Mouse (Mus musculus): Measurements from ENCODE around the gene Plg. TPM values are rescaled to one million over a fixed set of nuclear protein-coding genes. Genes with fewer than 3 reads are reported as not detected.

The Plg gene
- polyA plus RNA-seq, 1 experiment from 2014 or later: not detected

DNA sequence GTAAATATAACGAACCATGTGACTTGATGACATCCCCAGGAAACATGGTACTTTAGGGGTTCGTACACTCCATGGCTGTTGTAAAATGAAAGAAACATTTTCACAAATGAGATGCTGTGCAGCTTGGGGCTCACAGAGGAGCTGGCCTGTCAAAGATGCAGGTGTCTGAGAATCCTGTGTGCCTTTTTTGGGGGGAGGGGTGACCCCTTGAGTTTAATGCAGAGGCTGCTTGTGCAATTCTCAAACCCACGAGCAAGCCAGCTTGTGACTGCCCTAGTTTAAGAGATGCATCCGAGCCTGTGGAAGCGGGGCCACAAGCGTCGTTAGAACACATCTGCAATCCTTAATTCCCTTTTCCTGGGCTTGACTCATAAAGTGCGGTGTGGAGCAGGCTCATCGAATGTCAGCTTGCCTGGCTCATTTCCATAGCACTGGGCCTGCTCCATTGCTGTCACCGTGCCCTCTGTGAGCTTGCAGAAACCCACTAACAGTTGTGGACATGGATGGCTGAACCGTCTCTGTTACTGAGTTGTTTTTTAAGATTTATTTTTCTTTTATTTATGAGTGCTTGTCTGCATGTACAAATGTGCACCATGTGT, 31.0 kb downstream of the Plg start:
- Histone ChIP-seq H3K9ac (ENCODE audit: low read depth, low read length) (no peak overlapping the region), H3K27ac (replicated peaks; ENCODE audit: low read depth, low read length) (no peak overlapping the region), H3K27me3 (replicated peaks; ENCODE audit: control insufficient read depth, insufficient read depth, low read length) (no peaks in the 10 kb centered on the region), H3K4me2 (ENCODE audit: low read depth, low read length) (no peak overlapping the region), H3K4me1 (ENCODE audit: control insufficient read depth, insufficient read depth, low read length) (peaks cover 9% of the 10 kb centered on the region), H3K9me3 (ENCODE audit: control insufficient read depth, low read length) (no peaks in the 10 kb centered on the region), H3K4me3 (ENCODE audit: low read depth, low read length) (no peak overlapping the region), H3K36me3 (ENCODE audit: control insufficient read depth, insufficient read depth, low read length) (no peaks in the 10 kb centered on the region)
- peak; percentile 38 for DNase-seq (ENCODE audit: low spot score)
- no peak for ATAC-seq (ENCODE audit: low read depth)
- 60% methylated on average over 11 of the region's 11 CpGs for WGBS

DNA sequence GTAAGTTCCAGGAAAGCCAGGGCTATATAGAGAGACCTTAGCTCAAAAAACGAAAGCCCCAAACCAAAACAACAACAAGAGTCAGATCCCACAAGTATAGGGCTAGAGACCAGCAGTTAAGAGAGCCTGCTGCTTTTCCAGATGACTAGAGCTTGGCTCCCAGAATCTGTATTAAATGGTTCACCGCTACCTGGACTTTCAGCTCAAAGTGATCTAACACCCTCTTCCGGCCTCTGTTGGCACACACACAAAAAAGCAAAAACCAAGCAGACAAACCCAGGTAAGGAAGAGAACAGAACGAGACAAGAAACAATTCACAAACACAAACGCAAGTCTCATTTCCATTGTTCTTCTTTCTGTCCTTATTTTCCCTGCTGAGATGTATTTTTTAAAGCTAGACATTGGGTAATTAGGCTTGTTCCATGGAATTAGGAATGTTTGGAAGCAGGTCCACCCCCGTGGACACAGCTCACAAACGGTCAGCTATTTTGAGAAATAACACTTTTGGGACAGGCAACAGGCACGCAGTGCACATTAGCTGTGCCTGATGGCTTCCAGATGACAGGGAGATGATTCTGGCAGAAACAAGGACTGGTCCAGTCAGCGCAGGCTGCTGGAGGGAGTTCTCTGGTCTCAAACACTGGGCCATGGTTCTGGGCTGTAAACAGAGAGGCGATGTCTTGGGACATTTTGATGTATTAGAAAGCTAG, 33.9 kb downstream of the Plg start:
- H3K9ac ChIP-seq (ENCODE audit: low read depth, low read length): no peak overlapping the region
- WGBS: 42% methylated on average over 10 of the region's 10 CpGs
- ATAC-seq (ENCODE audit: low read depth): peak; percentile 38; the same call in 1 of the 2 replicates
- no peaks in the 10 kb centered on the region for H3K9me3 ChIP-seq (ENCODE audit: control insufficient read depth, low read length)
- H3K27ac ChIP-seq (replicated peaks; ENCODE audit: low read depth, low read length): 0 out of 2 replicates have a peak overlapping the region, but pooled peaks have one; percentile 31
- no peak overlapping the region for H3K4me2 ChIP-seq (ENCODE audit: low read depth, low read length)
- DNase-seq (ENCODE audit: low spot score): peak; percentile 61
- peaks cover 22% of the 10 kb centered on the region for H3K4me1 ChIP-seq (ENCODE audit: control insufficient read depth, insufficient read depth, low read length)
- no peaks in the 10 kb centered on the region for H3K36me3 ChIP-seq (ENCODE audit: control insufficient read depth, insufficient read depth, low read length)
- no peaks in the 10 kb centered on the region for H3K27me3 ChIP-seq (replicated peaks; ENCODE audit: control insufficient read depth, insufficient read depth, low read length)
- H3K4me3 ChIP-seq (ENCODE audit: low read depth, low read length): no peak overlapping the region

DNA sequence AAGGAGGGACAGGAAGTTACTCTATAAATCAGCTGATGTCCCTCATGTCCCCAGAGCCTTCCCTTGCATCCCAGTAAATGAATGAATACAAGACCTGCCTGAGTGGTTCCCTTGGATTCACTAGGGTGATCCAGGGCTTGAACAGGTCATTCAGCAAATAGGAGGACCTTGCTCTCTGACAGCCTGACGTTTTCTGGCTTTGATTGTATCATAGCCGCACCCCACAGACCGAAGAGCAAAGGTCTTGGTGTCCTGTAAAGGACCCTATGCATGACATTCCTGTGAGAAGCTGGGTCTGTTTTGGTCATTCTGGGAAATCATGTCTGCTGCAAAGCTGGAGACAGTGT, 34.5 kb downstream of the Plg start:
- Histone ChIP-seq H3K4me1 (ENCODE audit: control insufficient read depth, insufficient read depth, low read length) (peaks cover 22% of the 10 kb centered on the region), H3K27me3 (replicated peaks; ENCODE audit: control insufficient read depth, insufficient read depth, low read length) (no peaks in the 10 kb centered on the region), H3K9me3 (ENCODE audit: control insufficient read depth, low read length) (no peaks in the 10 kb centered on the region), H3K4me3 (ENCODE audit: low read depth, low read length) (no peak overlapping the region), H3K27ac (replicated peaks; ENCODE audit: low read depth, low read length) (no peak overlapping the region), H3K4me2 (ENCODE audit: low read depth, low read length) (no peak overlapping the region), H3K9ac (ENCODE audit: low read depth, low read length) (no peak overlapping the region), H3K36me3 (ENCODE audit: control insufficient read depth, insufficient read depth, low read length) (no peaks in the 10 kb centered on the region)
- WGBS: 61% methylated on average over 3 of the region's 3 CpGs
- ATAC-seq (ENCODE audit: low read depth) (no peak), DNase-seq (ENCODE audit: low spot score) (no peak)

GRCm38 (mm10) chr17:12415031-12415735, 36.8 kb downstream of the Plg start:
- Histone ChIP-seq H3K4me1 (ENCODE audit: control insufficient read depth, insufficient read depth, low read length) (peaks cover 22% of the 10 kb centered on the region), H3K4me3 (ENCODE audit: low read depth, low read length) (no peak overlapping the region), H3K9ac (ENCODE audit: low read depth, low read length) (no peak overlapping the region), H3K9me3 (ENCODE audit: control insufficient read depth, low read length) (no peaks in the 10 kb centered on the region), H3K36me3 (ENCODE audit: control insufficient read depth, insufficient read depth, low read length) (no peaks in the 10 kb centered on the region), H3K27me3 (replicated peaks; ENCODE audit: control insufficient read depth, insufficient read depth, low read length) (no peaks in the 10 kb centered on the region), H3K27ac (replicated peaks; ENCODE audit: low read depth, low read length) (peak overlapping the region; percentile 47), H3K4me2 (ENCODE audit: low read depth, low read length) (no peak overlapping the region)
- ATAC-seq (ENCODE audit: low read depth) (peak; percentile 86), DNase-seq (ENCODE audit: low spot score) (peak; percentile 60)
- 20% methylated on average over 15 of the region's 15 CpGs for WGBS

DNA sequence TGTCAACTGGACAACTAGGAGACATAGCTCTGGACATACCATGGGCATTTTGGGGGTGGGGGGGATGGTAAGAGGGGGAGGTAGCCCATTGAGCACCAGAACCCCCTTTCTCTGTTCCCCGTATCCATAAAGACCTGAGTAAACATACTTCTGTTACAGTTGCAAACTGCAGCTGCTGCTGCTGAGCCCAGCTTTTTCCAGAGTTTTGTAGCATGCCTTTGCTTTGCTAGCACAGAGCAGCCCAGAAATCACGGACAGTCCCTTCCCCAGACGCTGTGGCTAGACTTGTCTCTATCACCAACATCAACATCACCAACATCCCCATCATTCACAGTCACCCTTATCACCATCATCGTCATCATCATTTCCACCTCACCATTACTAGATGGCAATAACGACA, 37.3 kb downstream of the Plg start:
- H3K36me3 ChIP-seq (ENCODE audit: control insufficient read depth, insufficient read depth, low read length): no peaks in the 10 kb centered on the region
- no peaks in the 10 kb centered on the region for H3K9me3 ChIP-seq (ENCODE audit: control insufficient read depth, low read length)
- no peaks in the 10 kb centered on the region for H3K27me3 ChIP-seq (replicated peaks; ENCODE audit: control insufficient read depth, insufficient read depth, low read length)
- H3K9ac ChIP-seq (ENCODE audit: low read depth, low read length): no peak overlapping the region
- no peak overlapping the region for H3K4me3 ChIP-seq (ENCODE audit: low read depth, low read length)
- DNase-seq (ENCODE audit: low spot score): no peak
- H3K4me2 ChIP-seq (ENCODE audit: low read depth, low read length): no peak overlapping the region
- peaks cover 22% of the 10 kb centered on the region for H3K4me1 ChIP-seq (ENCODE audit: control insufficient read depth, insufficient read depth, low read length)
- no peak for ATAC-seq (ENCODE audit: low read depth)
- WGBS: 40% methylated on average over 5 of the region's 5 CpGs
- H3K27ac ChIP-seq (replicated peaks; ENCODE audit: low read depth, low read length): peak overlapping the region; percentile 47

GRCm38 (mm10) chr17:12416250-12416895, 38.0 kb downstream of the Plg start:
- no peak overlapping the region for H3K4me2 ChIP-seq (ENCODE audit: low read depth, low read length)
- no peak overlapping the region for H3K27ac ChIP-seq (replicated peaks; ENCODE audit: low read depth, low read length)
- no peak overlapping the region for H3K4me3 ChIP-seq (ENCODE audit: low read depth, low read length)
- 0 out of 2 replicates have a peak, but pooled peaks have one; percentile 48 for ATAC-seq (ENCODE audit: low read depth)
- peaks cover 22% of the 10 kb centered on the region for H3K4me1 ChIP-seq (ENCODE audit: control insufficient read depth, insufficient read depth, low read length)
- 50% methylated on average over 5 of the region's 6 CpGs for WGBS
- DNase-seq (ENCODE audit: low spot score): peak; percentile 80
- H3K36me3 ChIP-seq (ENCODE audit: control insufficient read depth, insufficient read depth, low read length): no peaks in the 10 kb centered on the region
- H3K27me3 ChIP-seq (replicated peaks; ENCODE audit: control insufficient read depth, insufficient read depth, low read length): no peaks in the 10 kb centered on the region
- H3K9ac ChIP-seq (ENCODE audit: low read depth, low read length): no peak overlapping the region
- no peaks in the 10 kb centered on the region for H3K9me3 ChIP-seq (ENCODE audit: control insufficient read depth, low read length)

DNA sequence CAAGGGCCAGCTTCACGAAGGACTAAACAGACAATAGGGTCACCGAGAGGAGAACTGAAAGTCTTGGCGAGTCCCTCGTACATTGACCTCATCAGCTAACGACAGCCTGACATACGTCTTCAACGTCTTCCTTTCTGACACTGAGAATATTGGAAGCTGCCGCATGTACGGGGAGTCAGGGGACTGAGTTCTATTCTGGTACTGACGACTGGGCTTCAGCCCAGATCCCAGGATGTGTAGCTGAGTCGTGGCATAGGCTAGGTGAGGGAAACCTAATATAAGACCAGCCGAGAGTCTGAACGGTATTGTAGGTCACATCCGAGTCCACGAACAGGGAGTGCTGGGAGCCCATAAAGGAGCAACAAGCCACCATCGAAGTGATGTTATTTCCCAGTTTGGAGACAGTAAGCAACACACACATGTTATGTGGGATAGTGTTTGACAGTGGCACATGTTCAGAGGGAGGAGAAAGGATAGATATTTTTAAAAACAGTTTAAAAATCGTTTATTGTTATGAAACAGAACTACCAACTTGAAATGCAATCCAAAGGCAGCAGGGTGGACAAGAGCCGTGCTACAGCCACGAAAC, 41.2 kb downstream of the Plg start:
- no peaks in the 10 kb centered on the region for H3K9me3 ChIP-seq (ENCODE audit: control insufficient read depth, low read length)
- no peak for ATAC-seq (ENCODE audit: low read depth)
- H3K4me3 ChIP-seq (ENCODE audit: low read depth, low read length): no peak overlapping the region
- H3K36me3 ChIP-seq (ENCODE audit: control insufficient read depth, insufficient read depth, low read length): no peaks in the 10 kb centered on the region
- no peak overlapping the region; the same call in 1 of the 2 replicates for H3K27ac ChIP-seq (replicated peaks; ENCODE audit: low read depth, low read length)
- peaks cover 12% of the 10 kb centered on the region; the same call in 1 of the 2 replicates for H3K4me1 ChIP-seq (ENCODE audit: control insufficient read depth, insufficient read depth, low read length)
- WGBS: 66% methylated on average over 19 of the region's 19 CpGs
- DNase-seq (ENCODE audit: low spot score): no peak
- H3K27me3 ChIP-seq (replicated peaks; ENCODE audit: control insufficient read depth, insufficient read depth, low read length): no peaks in the 10 kb centered on the region
- no peak overlapping the region for H3K9ac ChIP-seq (ENCODE audit: low read depth, low read length)
- H3K4me2 ChIP-seq (ENCODE audit: low read depth, low read length): no peak overlapping the region

- Histone ChIP-seq H3K27ac (replicated peaks; ENCODE audit: low read depth, low read length) (no peak overlapping the region), H3K36me3 (ENCODE audit: control insufficient read depth, insufficient read depth, low read length) (no peaks in the 10 kb centered on the region), H3K27me3 (replicated peaks; ENCODE audit: control insufficient read depth, insufficient read depth, low read length) (no peaks in the 10 kb centered on the region), H3K4me3 (ENCODE audit: low read depth, low read length) (no peak overlapping the region), H3K4me2 (ENCODE audit: low read depth, low read length) (no peak overlapping the region), H3K4me1 (ENCODE audit: control insufficient read depth, insufficient read depth, low read length) (no peaks in the 10 kb centered on the region), H3K9ac (ENCODE audit: low read depth, low read length) (no peak overlapping the region), H3K9me3 (ENCODE audit: control insufficient read depth, low read length) (no peaks in the 10 kb centered on the region)
- 62% methylated on average over 16 of the region's 16 CpGs for WGBS
- no peak for DNase-seq (ENCODE audit: low spot score)
- ATAC-seq (ENCODE audit: low read depth): no peak
Measured at GRCm38 (mm10) chr17:12420886-12421574, 42.6 kb downstream of the Plg start.

All from embryonic facial prominence, embryonic 14.5 days (tissue).